Mouse (Mus musculus) kidney, adult 2 months (tissue): ENCODE results near the gene Tbca.

Source experiments
- CTCF ChIP-seq: fragments of 200-500 bp; conservative IDR thresholded peaks from 2 replicates; pipeline ENCODE4 v1.5.1; 2011; ENCODE audit warnings: low read depth, mild to moderate bottlenecking, control low read depth, low read length, moderate library complexity, mixed read lengths; ENCODE audit not compliant: insufficient read depth, insufficient read length
- POLR2A ChIP-seq: fragments of 200-500 bp; IDR thresholded peaks from one replicate; pipeline ENCODE4 v1.6.1; 2011; ENCODE audit warnings: low read depth, low read length, control low read depth

GRCm38 (mm10) chr13:94859256-94859655 lies 70.5 kb downstream of the Tbca start:
- TF ChIP-seq CTCF (no peak), POLR2A (no peak)
